Mouse (Mus musculus): Measurements from ENCODE around the gene Ubtd1.

- no peak for TF ChIP-seq CTCF (conservative IDR thresholded peaks at IDR 0.05; ENCODE audit: low read length)
- no peak for TF ChIP-seq POU5F1 (IDR thresholded peaks at IDR 0.05; ENCODE audit: borderline replicate concordance, low read length)
Observed at GRCm38 (mm10) chr19:42056719-42057409, 75.3 kb downstream of the Ubtd1 start.

Measured in E14TG2a.4 (cell line).